Mouse (Mus musculus): ENCODE measurements around the gene Rerg. TPM values are rescaled to one million over a fixed set of nuclear protein-coding genes. Genes with fewer than 3 reads are reported as not detected.

Rerg gene
- polyA plus RNA-seq, 1 experiment: not detected

DNA sequence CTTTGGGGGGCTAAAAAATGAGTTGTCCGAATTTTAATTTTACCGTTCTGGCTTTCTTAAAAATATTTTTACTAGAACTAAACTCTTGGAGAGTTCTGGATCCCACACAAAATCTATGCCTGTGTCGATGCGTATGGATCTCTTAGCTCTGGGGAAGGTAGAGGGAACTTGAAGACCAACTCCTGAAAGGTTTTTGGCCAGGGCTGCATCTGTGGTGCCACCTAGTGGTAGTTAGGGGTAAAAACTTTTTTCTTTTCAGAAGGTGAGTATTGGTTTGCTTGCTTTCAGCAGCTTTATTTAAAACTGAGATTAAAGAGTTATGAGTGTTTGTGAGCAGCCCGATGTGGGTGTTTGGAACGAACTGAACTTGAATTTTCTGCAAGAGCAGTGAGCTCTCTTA is 21.8 kb upstream of the Rerg start:
- Histone ChIP-seq H3K36me3 (replicated peaks; ENCODE audit: low read length) (no peaks in the 10 kb centered on the region), H3K4me3 (replicated peaks) (no peak overlapping the region), H3K4me1 (no peaks in the 10 kb centered on the region), H3K27me3 (replicated peaks) (no peaks in the 10 kb centered on the region), H3K9me3 (no peaks in the 10 kb centered on the region)
- TF ChIP-seq FLI1 (IDR thresholded peaks at IDR 0.05; ENCODE audit: low read length) (no peak), GATA1 (IDR thresholded peaks at IDR 0.05; ENCODE audit: borderline replicate concordance, low read length) (no peak)

DNA sequence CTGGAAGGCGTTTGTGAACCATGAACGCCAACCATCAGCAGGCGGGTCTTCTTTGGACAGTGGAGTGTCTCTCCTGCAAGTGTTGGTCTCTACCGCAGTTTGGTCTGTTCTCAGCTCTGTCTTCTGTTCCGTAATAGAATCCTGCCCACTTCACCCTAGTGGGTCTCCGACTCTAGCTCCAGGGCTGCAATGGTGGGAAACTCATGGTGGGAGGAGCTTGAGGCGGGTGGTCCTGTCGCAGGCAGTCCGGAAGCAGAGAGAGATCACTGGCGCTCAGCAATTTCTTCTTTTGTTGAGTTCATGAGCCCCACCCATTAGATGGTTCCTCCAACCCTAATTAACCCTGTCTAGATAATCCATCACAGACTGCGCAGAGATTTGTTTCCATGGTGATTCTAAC is 20.7 kb upstream of the Rerg start:
- Histone ChIP-seq H3K27me3 (replicated peaks) (no peaks in the 10 kb centered on the region), H3K9me3 (no peaks in the 10 kb centered on the region), H3K4me1 (no peaks in the 10 kb centered on the region), H3K36me3 (replicated peaks; ENCODE audit: low read length) (no peaks in the 10 kb centered on the region), H3K4me3 (replicated peaks) (no peak overlapping the region)
- TF ChIP-seq FLI1 (IDR thresholded peaks at IDR 0.05; ENCODE audit: low read length) (no peak), GATA1 (IDR thresholded peaks at IDR 0.05; ENCODE audit: borderline replicate concordance, low read length) (no peak)

- Histone ChIP-seq H3K4me3 (replicated peaks) (no peak overlapping the region), H3K9me3 (no peaks in the 10 kb centered on the region), H3K4me1 (no peaks in the 10 kb centered on the region), H3K27me3 (replicated peaks) (no peaks in the 10 kb centered on the region), H3K36me3 (replicated peaks; ENCODE audit: low read length) (no peaks in the 10 kb centered on the region)
- no peak for TF ChIP-seq FLI1 (IDR thresholded peaks at IDR 0.05; ENCODE audit: low read length)
- no peak for TF ChIP-seq GATA1 (IDR thresholded peaks at IDR 0.05; ENCODE audit: borderline replicate concordance, low read length)
Measured at GRCm38 (mm10) chr6:137190577-137190976, 20.3 kb upstream of the Rerg start.

DNA sequence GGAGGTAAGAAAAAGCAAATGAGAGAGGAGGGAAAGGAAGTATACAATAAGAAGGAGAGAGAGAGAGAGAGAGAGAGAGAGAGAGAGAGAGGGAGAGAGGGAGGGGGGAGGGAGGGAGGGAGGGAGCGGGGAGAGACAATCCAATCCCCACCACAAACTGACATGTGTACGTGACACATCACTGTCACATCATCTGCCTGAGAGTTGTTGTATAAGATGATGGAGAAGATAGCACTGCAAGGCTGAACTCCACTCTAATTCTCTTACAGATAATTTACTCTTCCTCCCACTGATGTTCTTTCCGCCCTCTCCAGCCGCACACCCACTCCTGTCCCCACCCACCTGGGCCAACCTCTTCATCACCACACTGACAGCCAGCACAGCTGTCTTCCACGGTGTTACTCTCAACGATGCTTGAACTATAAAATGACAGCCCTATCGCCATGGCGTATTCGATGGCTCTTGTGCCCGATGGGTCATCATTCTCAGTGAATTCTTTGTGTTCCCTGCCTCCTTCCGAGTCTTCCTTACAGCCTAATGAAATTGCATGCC is 18.2 kb upstream of the Rerg start:
- TF ChIP-seq FLI1 (IDR thresholded peaks at IDR 0.05; ENCODE audit: low read length) (no peak), GATA1 (IDR thresholded peaks at IDR 0.05; ENCODE audit: borderline replicate concordance, low read length) (no peak)
- H3K27me3 ChIP-seq (replicated peaks): no peaks in the 10 kb centered on the region
- no peaks in the 10 kb centered on the region for H3K4me1 ChIP-seq
- H3K36me3 ChIP-seq (replicated peaks; ENCODE audit: low read length): no peaks in the 10 kb centered on the region
- H3K4me3 ChIP-seq (replicated peaks): no peak overlapping the region
- H3K9me3 ChIP-seq: no peaks in the 10 kb centered on the region

GRCm38 (mm10) chr6:137187426-137187825 is 17.1 kb upstream of the Rerg start:
- H3K4me1 ChIP-seq: no peaks in the 10 kb centered on the region
- no peaks in the 10 kb centered on the region for H3K36me3 ChIP-seq (replicated peaks; ENCODE audit: low read length)
- H3K4me3 ChIP-seq (replicated peaks): no peak overlapping the region
- TF ChIP-seq GATA1 (IDR thresholded peaks at IDR 0.05; ENCODE audit: borderline replicate concordance, low read length) (no peak), FLI1 (IDR thresholded peaks at IDR 0.05; ENCODE audit: low read length) (no peak)
- no peaks in the 10 kb centered on the region for H3K9me3 ChIP-seq
- no peaks in the 10 kb centered on the region for H3K27me3 ChIP-seq (replicated peaks)

GRCm38 (mm10) chr6:137180636-137181035 is 10.3 kb upstream of the Rerg start:
- TF ChIP-seq FLI1 (IDR thresholded peaks at IDR 0.05; ENCODE audit: low read length) (no peak), GATA1 (IDR thresholded peaks at IDR 0.05; ENCODE audit: borderline replicate concordance, low read length) (no peak)
- Histone ChIP-seq H3K9me3 (no peaks in the 10 kb centered on the region), H3K4me3 (replicated peaks) (no peak overlapping the region), H3K36me3 (replicated peaks; ENCODE audit: low read length) (no peaks in the 10 kb centered on the region), H3K27me3 (replicated peaks) (no peaks in the 10 kb centered on the region), H3K4me1 (no peaks in the 10 kb centered on the region)

GRCm38 (mm10) chr6:137180115-137180514 is 9.8 kb upstream of the Rerg start:
- no peaks in the 10 kb centered on the region for H3K27me3 ChIP-seq (replicated peaks)
- no peaks in the 10 kb centered on the region for H3K36me3 ChIP-seq (replicated peaks; ENCODE audit: low read length)
- H3K9me3 ChIP-seq: no peaks in the 10 kb centered on the region
- H3K4me3 ChIP-seq (replicated peaks): no peak overlapping the region
- no peaks in the 10 kb centered on the region for H3K4me1 ChIP-seq
- TF ChIP-seq GATA1 (IDR thresholded peaks at IDR 0.05; ENCODE audit: borderline replicate concordance, low read length) (no peak), FLI1 (IDR thresholded peaks at IDR 0.05; ENCODE audit: low read length) (no peak)

- H3K4me3 ChIP-seq (replicated peaks): no peak overlapping the region
- no peaks in the 10 kb centered on the region for H3K4me1 ChIP-seq
- H3K9me3 ChIP-seq: no peaks in the 10 kb centered on the region
- TF ChIP-seq GATA1 (IDR thresholded peaks at IDR 0.05; ENCODE audit: borderline replicate concordance, low read length): no peak
- H3K27me3 ChIP-seq (replicated peaks): no peaks in the 10 kb centered on the region
- no peaks in the 10 kb centered on the region for H3K36me3 ChIP-seq (replicated peaks; ENCODE audit: low read length)
Measured at GRCm38 (mm10) chr6:137179026-137179425, 8.7 kb upstream of the Rerg start.

GRCm38 (mm10) chr6:137170646-137171045 is 349 bp upstream of the Rerg start:
- Histone ChIP-seq H3K36me3 (replicated peaks; ENCODE audit: low read length) (no peaks in the 10 kb centered on the region), H3K4me3 (replicated peaks) (no peak overlapping the region), H3K27me3 (replicated peaks) (peaks cover 27% of the 10 kb centered on the region), H3K4me1 (peaks cover 8% of the 10 kb centered on the region), H3K9me3 (no peaks in the 10 kb centered on the region)
- no peak for TF ChIP-seq GATA1 (IDR thresholded peaks at IDR 0.05; ENCODE audit: borderline replicate concordance, low read length)

- H3K9me3 ChIP-seq: no peaks in the 10 kb centered on the region
- peaks cover 8% of the 10 kb centered on the region for H3K4me1 ChIP-seq
- peak overlapping the region; percentile 80 for H3K4me3 ChIP-seq (replicated peaks)
- H3K36me3 ChIP-seq (replicated peaks; ENCODE audit: low read length): no peaks in the 10 kb centered on the region
- peaks cover 27% of the 10 kb centered on the region for H3K27me3 ChIP-seq (replicated peaks)
- TF ChIP-seq FLI1 (IDR thresholded peaks at IDR 0.05; ENCODE audit: low read length) (no peak), GATA1 (IDR thresholded peaks at IDR 0.05; ENCODE audit: borderline replicate concordance, low read length) (no peak)
Measured at GRCm38 (mm10) chr6:137169171-137169968, 927 bp downstream of the Rerg start.

Measured in megakaryocyte, embryonic 14.5 days (primary cell).